Mouse (Mus musculus) myocyte (in vitro differentiated cells): ENCODE results near the gene Rhd.

Experiments
- E2F4 ChIP-seq: IDR thresholded peaks from one replicate; pipeline ENCODE4 v1.6.1; 2011; ENCODE audit warnings: mild to moderate bottlenecking, control low read depth, moderate library complexity; ENCODE audit not compliant: insufficient read depth
- MAX ChIP-seq: IDR thresholded peaks from one replicate; pipeline ENCODE4 v1.6.1; 2011; ENCODE audit warnings: low read depth, mild to moderate bottlenecking, control low read depth
- POLR2A ChIP-seq: IDR thresholded peaks from one replicate; pipeline ENCODE4 v1.6.1; 2011; ENCODE audit warnings: low read depth, mild to moderate bottlenecking, control low read depth, moderate library complexity; ENCODE audit not compliant: insufficient read length

DNA sequence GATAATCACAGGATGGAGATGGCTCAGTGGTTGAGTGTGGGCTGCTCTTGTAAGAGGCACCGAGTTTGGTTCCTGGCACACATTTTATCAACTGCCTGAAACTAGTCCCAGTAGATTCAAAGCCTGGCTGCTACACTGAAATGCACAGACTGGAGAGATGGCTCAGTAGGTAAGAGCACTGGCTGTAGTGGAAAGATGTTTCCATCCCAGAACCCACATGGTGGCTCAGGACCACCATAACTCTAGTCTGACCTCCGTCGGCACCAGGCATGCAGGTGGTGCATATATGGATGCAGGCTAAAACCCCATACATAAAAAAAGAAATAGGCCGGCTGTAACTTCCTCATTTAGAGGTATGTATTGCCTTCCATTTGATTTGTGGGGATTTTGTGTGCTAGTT lies 65.2 kb downstream of the Rhd start:
- peak; percentile 25 for TF ChIP-seq POLR2A
- TF ChIP-seq E2F4, result no peak
- no peak for TF ChIP-seq MAX
